Mouse (Mus musculus) lung, embryonic 14.5 days (tissue): ENCODE measurements around the gene Med19. TPM values are rescaled to one million over a fixed set of nuclear protein-coding genes. Genes with fewer than 3 reads are reported as not detected.
"Not testable (repeated sequence)": the region's sequence is repeated elsewhere in the genome, so short reads cannot be mapped to it uniquely, and the experiment has no call there.

Source experiments
- ATAC-seq: fragments of 200-750 bp; cut with Nextera tagmentation; 2 replicates; pipeline ENCODE4 v1.8.0; 2017; ENCODE audit warnings: mild to moderate bottlenecking, moderate TSS enrichment, moderate library complexity; ENCODE audit not compliant: insufficient read depth
- DNase-seq: peaks from one replicate; pipeline ENCODE4 v3.0.0-alpha.2; 2015
- H3K27ac ChIP-seq: fragments of 300-500 bp; sonication (generic); 2 replicates; pipeline ENCODE4 v1.5.1; 2014; ENCODE audit warnings: low read depth, mild to moderate bottlenecking, moderate library complexity
- H3K27me3 ChIP-seq: fragments of 300-500 bp; sonication (generic); 2 replicates; pipeline ENCODE4 v1.6.1; 2014; ENCODE audit warnings: low read length, control low read depth; ENCODE audit not compliant: insufficient read depth
- H3K36me3 ChIP-seq: fragments of 300-500 bp; sonication (generic); 2 replicates; pipeline ENCODE4 v1.6.1; 2014; ENCODE audit warnings: control low read depth; ENCODE audit not compliant: insufficient read depth
- H3K4me1 ChIP-seq: fragments of 300-500 bp; sonication (generic); 2 replicates; pipeline ENCODE4 v1.6.1; 2014; ENCODE audit warnings: antibody characterized with exemption, control low read depth; ENCODE audit not compliant: insufficient read depth
- H3K4me2 ChIP-seq: fragments of 300-500 bp; sonication (generic); 2 replicates; pipeline ENCODE4 v1.6.1; 2014; ENCODE audit warnings: mild to moderate bottlenecking
- H3K4me3 ChIP-seq: fragments of 300-500 bp; sonication (generic); 2 replicates; pipeline ENCODE4 v1.5.1; 2014; ENCODE audit warnings: low read depth, low read length
- H3K9ac ChIP-seq: fragments of 300-500 bp; sonication (generic); 2 replicates; pipeline ENCODE4 v1.6.1; 2014
- H3K9me3 ChIP-seq: fragments of 300-500 bp; sonication (generic); 2 replicates; pipeline ENCODE4 v1.6.1; 2016; ENCODE audit warnings: low read depth, low read length, control low read depth
- CTCF ChIP-seq: IDR thresholded peaks from 2 replicates; pipeline ENCODE4 v1.5.1; 2016; ENCODE audit warnings: antibody characterized with exemption, low read depth
- WGBS: fragments of 180-500 bp; shearing (Covaris S2); extraction: QIAGEN DNeasy Blood & Tissue Kit; methylation state at CpG from one replicate; pipeline ENCODE4 v1.1.7; 2014; 5-methylcytosine and 5-hydroxymethylcytosine counted together
- polyA plus RNA-seq: library from polyadenylated mRNA; unstranded; fragments of >200 nt; fragmentation: Nextera tagmentation; extraction: Ambion mirVana; gene quantifications from 2 replicates; pipeline ENCODE4 v1.2.1, GENCODE M21; 2014

The Med19 gene
- polyA plus RNA-seq, 1 experiment from 2014 or later, result 44.8 TPM

- Histone ChIP-seq H3K4me1 (no peaks in the 10 kb centered on the region), H3K4me3 (no peak overlapping the region), H3K36me3 (peaks cover 10% of the 10 kb centered on the region; the same call in 1 of the 2 replicates), H3K9ac (no peak overlapping the region), H3K4me2 (no peak overlapping the region), H3K9me3 (no peaks in the 10 kb centered on the region), H3K27ac (no peak overlapping the region), H3K27me3 (no peaks in the 10 kb centered on the region)
- no peak for TF ChIP-seq CTCF
- WGBS, result 96% methylated on average over 4 of the region's 4 CpGs
- ATAC-seq (no peak), DNase-seq (no peak)
Observed at GRCm38 (mm10) chr2:84717357-84717756, 39.2 kb downstream of the Med19 start.

- Histone ChIP-seq H3K9me3 (no peaks in the 10 kb centered on the region), H3K27me3 (no peaks in the 10 kb centered on the region), H3K27ac (no peak overlapping the region), H3K4me3 (no peak overlapping the region), H3K4me2 (no peak overlapping the region), H3K9ac (no peak overlapping the region), H3K36me3 (peaks cover 34% of the 10 kb centered on the region), H3K4me1 (no peaks in the 10 kb centered on the region; the same call in 1 of the 2 replicates)
- 95% methylated on average over 2 of the region's 2 CpGs for whole genome bisulfite sequencing
- DNase-seq (no peak), ATAC-seq (no peak)
- TF ChIP-seq CTCF, result no peak
Observed at GRCm38 (mm10) chr2:84720718-84721117, 42.5 kb downstream of the Med19 start.

- Histone ChIP-seq H3K9ac (no peak overlapping the region), H3K4me3 (no peak overlapping the region), H3K4me2 (no peak overlapping the region), H3K9me3 (no peaks in the 10 kb centered on the region), H3K4me1 (no peaks in the 10 kb centered on the region; the same call in 1 of the 2 replicates), H3K27me3 (no peaks in the 10 kb centered on the region), H3K27ac (no peak overlapping the region), H3K36me3 (peaks cover 35% of the 10 kb centered on the region)
- DNase-seq (no peak), ATAC-seq (no peak)
- WGBS, result 81% methylated on average over 3 of the region's 3 CpGs
- no peak for TF ChIP-seq CTCF
Observed at GRCm38 (mm10) chr2:84721182-84721581, 43.0 kb downstream of the Med19 start.

GRCm38 (mm10) chr2:84723856-84724255, 45.7 kb downstream of the Med19 start:
- 95% methylated on average over 14 of the region's 14 CpGs for WGBS
- H3K27ac ChIP-seq, result no peak overlapping the region
- H3K4me3 ChIP-seq, result no peak overlapping the region
- H3K36me3 ChIP-seq, result peaks cover 35% of the 10 kb centered on the region
- H3K9ac ChIP-seq, result no peak overlapping the region
- no peaks in the 10 kb centered on the region for H3K27me3 ChIP-seq
- DNase-seq (no peak), ATAC-seq (no peak)
- no peaks in the 10 kb centered on the region for H3K9me3 ChIP-seq
- peaks cover 3% of the 10 kb centered on the region; the same call in 1 of the 2 replicates for H3K4me1 ChIP-seq
- TF ChIP-seq CTCF, result no peak
- H3K4me2 ChIP-seq, result no peak overlapping the region

GRCm38 (mm10) chr2:84725770-84726169, 47.6 kb downstream of the Med19 start:
- no peaks in the 10 kb centered on the region for H3K27me3 ChIP-seq

GRCm38 (mm10) chr2:84726716-84727115, 48.5 kb downstream of the Med19 start:
- no peak for DNase-seq
- H3K4me1 ChIP-seq, result peaks cover 3% of the 10 kb centered on the region; the same call in 1 of the 2 replicates
- peak overlapping the region; percentile 64 for H3K9ac ChIP-seq
- ATAC-seq, result no peak
- no peaks in the 10 kb centered on the region for H3K9me3 ChIP-seq
- H3K27ac ChIP-seq, result no peak overlapping the region
- no peaks in the 10 kb centered on the region for H3K27me3 ChIP-seq
- H3K36me3 ChIP-seq, result peaks cover 27% of the 10 kb centered on the region
- 1% methylated on average over 9 of the region's 9 CpGs for WGBS
- H3K4me3 ChIP-seq, result peak overlapping the region; percentile 63
- TF ChIP-seq CTCF, result no peak
- peak overlapping the region; percentile 87 for H3K4me2 ChIP-seq

More at GRCm38 (mm10) chr2:84725770-84726169, 47.6 kb downstream of the Med19 start:
- peaks cover 3% of the 10 kb centered on the region; the same call in 1 of the 2 replicates for H3K4me1 ChIP-seq
- DNase-seq, result no peak
- peak overlapping the region; percentile 64; the same call in 1 of the 2 replicates for H3K9ac ChIP-seq
- peaks cover 35% of the 10 kb centered on the region for H3K36me3 ChIP-seq
- H3K9me3 ChIP-seq, result no peaks in the 10 kb centered on the region
- no peak overlapping the region for H3K27ac ChIP-seq
- H3K4me2 ChIP-seq, result peak overlapping the region; percentile 87
- no peak for TF ChIP-seq CTCF
- peak overlapping the region; percentile 63; the same call in 1 of the 2 replicates for H3K4me3 ChIP-seq
- WGBS, result 93% methylated on average over 10 of the region's 10 CpGs
- no peak for ATAC-seq

GRCm38 (mm10) chr2:84727172-84727858, 49.1 kb downstream of the Med19 start, which contains the start of gene Clp1:
TSS of gene Clp1 (minus strand) at chr2:84727350.
- under 1% methylated on average over 39 of the region's 39 CpGs for WGBS
- TF ChIP-seq CTCF, result no peak
- H3K27ac ChIP-seq, result peak within 1 kb of the TSS; percentile 88

GRCm38 (mm10) chr2:84728191-84728590, 50.0 kb downstream of the Med19 start:
- not testable (repeated sequence) for H3K27ac ChIP-seq, H3K4me3 ChIP-seq, H3K27me3 ChIP-seq, H3K9me3 ChIP-seq, H3K9ac ChIP-seq, H3K4me1 ChIP-seq, ATAC-seq, DNase-seq
- Histone ChIP-seq H3K4me2 (peak overlapping the region; percentile 87), H3K36me3 (peaks cover 25% of the 10 kb centered on the region)
- 81% methylated on average over 5 of the region's 5 CpGs for WGBS

More at GRCm38 (mm10) chr2:84727172-84727858, 49.1 kb downstream of the Med19 start, which contains the start of gene Clp1:
- Histone ChIP-seq H3K4me2 (peak within 1 kb of the TSS; percentile 87), H3K27me3 (no peaks in the 10 kb centered on the region), H3K4me1 (peaks cover 3% of the 10 kb centered on the region; the same call in 1 of the 2 replicates), H3K4me3 (peak within 1 kb of the TSS; percentile 63), H3K9ac (peak within 1 kb of the TSS; percentile 64), H3K36me3 (peaks cover 27% of the 10 kb centered on the region), H3K9me3 (no peaks in the 10 kb centered on the region)
- ATAC-seq, result peak; percentile 96
- DNase-seq, result peak; percentile 99
